Mouse (Mus musculus): ENCODE measurements around the gene Olfr187. TPM values are rescaled to one million over a fixed set of nuclear protein-coding genes. Genes with fewer than 3 reads are reported as not detected.

Olfr187 gene
- polyA plus RNA-seq, 1 experiment = not detected

- Histone ChIP-seq H3K4me3 (ENCODE audit: insufficient read depth, low read depth, low read length) (no peak overlapping the region), H3K4me1 (ENCODE audit: control insufficient read depth, insufficient read depth, low read length) (no peaks in the 10 kb centered on the region), H3K27me3 (replicated peaks; ENCODE audit: control insufficient read depth, insufficient read depth, low read length) (no peaks in the 10 kb centered on the region), H3K36me3 (ENCODE audit: control insufficient read depth, insufficient read depth, low read length) (no peaks in the 10 kb centered on the region), H3K27ac (ENCODE audit: insufficient read depth, low read depth, low read length) (no peak overlapping the region)
- DNase-seq = no peak
- 61% methylated on average over 4 of the region's 4 CpGs for WGBS
- TF ChIP-seq POLR2A (IDR thresholded peaks at IDR 0.05; ENCODE audit: low read depth, low read length) = no peak
- no peak for TF ChIP-seq CTCF (conservative IDR thresholded peaks at IDR 0.05; ENCODE audit: insufficient read depth, insufficient read length, low read depth, low read length)
Measured at GRCm38 (mm10) chr16:59047579-59047978, 8.0 kb upstream of the Olfr187 start.

- 86% methylated on average over 3 of the region's 3 CpGs for WGBS
- no peak overlapping the region for H3K27ac ChIP-seq (ENCODE audit: insufficient read depth, low read depth, low read length)
- no peaks in the 10 kb centered on the region for H3K4me1 ChIP-seq (ENCODE audit: control insufficient read depth, insufficient read depth, low read length)
- H3K27me3 ChIP-seq (replicated peaks; ENCODE audit: control insufficient read depth, insufficient read depth, low read length) = no peaks in the 10 kb centered on the region
- TF ChIP-seq CTCF (conservative IDR thresholded peaks at IDR 0.05; ENCODE audit: insufficient read depth, insufficient read length, low read depth, low read length) (no peak), POLR2A (IDR thresholded peaks at IDR 0.05; ENCODE audit: low read depth, low read length) (no peak)
- H3K36me3 ChIP-seq (ENCODE audit: control insufficient read depth, insufficient read depth, low read length) = no peaks in the 10 kb centered on the region
- no peak for DNase-seq
- H3K4me3 ChIP-seq (ENCODE audit: insufficient read depth, low read depth, low read length) = no peak overlapping the region
Measured at GRCm38 (mm10) chr16:59045835-59046234, 6.3 kb upstream of the Olfr187 start.

- 90% methylated on average over 4 of the region's 4 CpGs for WGBS
- Histone ChIP-seq H3K27ac (ENCODE audit: insufficient read depth, low read depth, low read length) (no peak within 1 kb of the TSS), H3K36me3 (ENCODE audit: control insufficient read depth, insufficient read depth, low read length) (no peaks in the 10 kb centered on the region), H3K4me1 (ENCODE audit: control insufficient read depth, insufficient read depth, low read length) (no peaks in the 10 kb centered on the region), H3K27me3 (replicated peaks; ENCODE audit: control insufficient read depth, insufficient read depth, low read length) (no peaks in the 10 kb centered on the region), H3K4me3 (ENCODE audit: insufficient read depth, low read depth, low read length) (no peak within 1 kb of the TSS)
- no peak for TF ChIP-seq CTCF (conservative IDR thresholded peaks at IDR 0.05; ENCODE audit: insufficient read depth, insufficient read length, low read depth, low read length)
- TF ChIP-seq POLR2A (IDR thresholded peaks at IDR 0.05; ENCODE audit: low read depth, low read length) = no peak
- DNase-seq = no peak
Measured at GRCm38 (mm10) chr16:59030191-59030590, 9.4 kb downstream of the Olfr187 start, which contains the start of gene Olfr186. TSS of gene Olfr186 (minus strand) at chr16:59030291.

GRCm38 (mm10) chr16:59013357-59014018 is 26.1 kb downstream of the Olfr187 start:
- DNase-seq = no peak
- WGBS = 61% methylated on average over 2 of the region's 2 CpGs
- Histone ChIP-seq H3K27ac (ENCODE audit: insufficient read depth, low read depth, low read length) (no peak overlapping the region), H3K27me3 (replicated peaks; ENCODE audit: control insufficient read depth, insufficient read depth, low read length) (no peaks in the 10 kb centered on the region), H3K36me3 (ENCODE audit: control insufficient read depth, insufficient read depth, low read length) (no peaks in the 10 kb centered on the region), H3K4me1 (ENCODE audit: control insufficient read depth, insufficient read depth, low read length) (no peaks in the 10 kb centered on the region), H3K4me3 (ENCODE audit: insufficient read depth, low read depth, low read length) (no peak overlapping the region)
- TF ChIP-seq CTCF (conservative IDR thresholded peaks at IDR 0.05; ENCODE audit: insufficient read depth, insufficient read length, low read depth, low read length) = no peak
- no peak for TF ChIP-seq POLR2A (IDR thresholded peaks at IDR 0.05; ENCODE audit: low read depth, low read length)

GRCm38 (mm10) chr16:59007146-59007545 is 32.4 kb downstream of the Olfr187 start:
- no peaks in the 10 kb centered on the region for H3K27me3 ChIP-seq (replicated peaks; ENCODE audit: control insufficient read depth, insufficient read depth, low read length)
- no peaks in the 10 kb centered on the region for H3K36me3 ChIP-seq (ENCODE audit: control insufficient read depth, insufficient read depth, low read length)
- no peak overlapping the region for H3K27ac ChIP-seq (ENCODE audit: insufficient read depth, low read depth, low read length)
- no peaks in the 10 kb centered on the region for H3K4me1 ChIP-seq (ENCODE audit: control insufficient read depth, insufficient read depth, low read length)
- DNase-seq = no peak
- H3K4me3 ChIP-seq (ENCODE audit: insufficient read depth, low read depth, low read length) = no peak overlapping the region
- no peak for TF ChIP-seq CTCF (conservative IDR thresholded peaks at IDR 0.05; ENCODE audit: insufficient read depth, insufficient read length, low read depth, low read length)
- TF ChIP-seq POLR2A (IDR thresholded peaks at IDR 0.05; ENCODE audit: low read depth, low read length) = no peak

- Histone ChIP-seq H3K27ac (ENCODE audit: insufficient read depth, low read depth, low read length) (no peak within 1 kb of the TSS), H3K4me3 (ENCODE audit: insufficient read depth, low read depth, low read length) (no peak within 1 kb of the TSS), H3K27me3 (replicated peaks; ENCODE audit: control insufficient read depth, insufficient read depth, low read length) (no peaks in the 10 kb centered on the region), H3K36me3 (ENCODE audit: control insufficient read depth, insufficient read depth, low read length) (no peaks in the 10 kb centered on the region), H3K4me1 (ENCODE audit: control insufficient read depth, insufficient read depth, low read length) (no peaks in the 10 kb centered on the region)
- no peak for TF ChIP-seq POLR2A (IDR thresholded peaks at IDR 0.05; ENCODE audit: low read depth, low read length)
- TF ChIP-seq CTCF (conservative IDR thresholded peaks at IDR 0.05; ENCODE audit: insufficient read depth, insufficient read length, low read depth, low read length) = no peak
- DNase-seq = no peak
- 60% methylated on average over 2 of the region's 2 CpGs for WGBS
Measured at GRCm38 (mm10) chr16:58995057-58995456, 44.5 kb downstream of the Olfr187 start, which contains the start of gene Olfr183. TSS of gene Olfr183 (plus strand) at chr16:58995357.

Other genes with a start within 250 kb of the Olfr187 start
- gene Olfr173, start 239.5 kb downstream of the Olfr187 start, polyA plus RNA-seq (2012; rRNA removed) = not detected in 2 replicates
- gene Olfr175-ps1, start 213.0 kb downstream of the Olfr187 start, polyA plus RNA-seq (2012; rRNA removed) = not detected in 2 replicates
- not detected in 2 replicates for gene Olfr177, start 165.0 kb downstream of the Olfr187 start, polyA plus RNA-seq (2012; rRNA removed)
- not detected in 2 replicates for gene Olfr178, start 147.7 kb downstream of the Olfr187 start, polyA plus RNA-seq (2012; rRNA removed)
- not detected in 2 replicates for gene Olfr181, start 111.0 kb downstream of the Olfr187 start, polyA plus RNA-seq (2012; rRNA removed)
- not detected in 2 replicates for gene Olfr180, start 110.4 kb downstream of the Olfr187 start, polyA plus RNA-seq (2012; rRNA removed)
- gene Olfr183, start 44.4 kb downstream of the Olfr187 start, polyA plus RNA-seq (2012; rRNA removed) = not detected in 2 replicates
- not detected in 2 replicates for gene Olfr186, start 9.5 kb downstream of the Olfr187 start, polyA plus RNA-seq (2012; rRNA removed)
- gene Olfr190, start 38.2 kb upstream of the Olfr187 start, polyA plus RNA-seq (2012; rRNA removed) = not detected in 2 replicates
- gene Olfr191, start 50.1 kb upstream of the Olfr187 start, polyA plus RNA-seq (2012; rRNA removed) = not detected in 2 replicates
- gene Olfr193, start 72.1 kb upstream of the Olfr187 start, polyA plus RNA-seq (2012; rRNA removed) = not detected in 2 replicates
- gene Olfr194, start 81.3 kb upstream of the Olfr187 start, polyA plus RNA-seq (2012; rRNA removed) = not detected in 2 replicates
- 0.10 TPM in 1 of 2 replicates, not detected in the other for gene Olfr195, start 107.3 kb upstream of the Olfr187 start, polyA plus RNA-seq (2012; rRNA removed)
- gene Olfr196, start 130.7 kb upstream of the Olfr187 start, polyA plus RNA-seq (2012; rRNA removed) = not detected in 2 replicates
- gene Olfr198, start 163.8 kb upstream of the Olfr187 start, polyA plus RNA-seq (2012; rRNA removed) = not detected in 2 replicates
- not detected in 2 replicates for gene Olfr199, start 180.0 kb upstream of the Olfr187 start, polyA plus RNA-seq (2012; rRNA removed)
- not detected in 2 replicates for gene Olfr201, start 232.9 kb upstream of the Olfr187 start, polyA plus RNA-seq (2012; rRNA removed)
- not detected in 2 replicates for gene Olfr202, start 247.0 kb upstream of the Olfr187 start, polyA plus RNA-seq (2012; rRNA removed)

Data from kidney, adult 2 months (tissue).